Mouse (Mus musculus): ENCODE measurements around the gene Tcf20. TPM values are rescaled to one million over a fixed set of nuclear protein-coding genes. Genes with fewer than 3 reads are reported as not detected.

The Tcf20 gene
- polyA plus RNA-seq, 1 experiment from 2014 or later: 3.9 TPM

- Histone ChIP-seq H3K4me2 (replicated peaks; ENCODE audit: low read depth) (peak overlapping the region; percentile 98), H3K27me3 (replicated peaks; ENCODE audit: control insufficient read depth, insufficient read depth, low read length) (no peaks in the 10 kb centered on the region), H3K4me3 (ENCODE audit: low read depth, low read length) (peak overlapping the region; percentile 97), H3K9me3 (ENCODE audit: control insufficient read depth) (no peaks in the 10 kb centered on the region), H3K9ac (ENCODE audit: low read depth, low read length) (peak overlapping the region; percentile 94), H3K36me3 (ENCODE audit: control insufficient read depth, insufficient read depth) (no peaks in the 10 kb centered on the region), H3K4me1 (replicated peaks; ENCODE audit: control insufficient read depth, insufficient read depth, low read length) (0 out of 2 replicates have a peak, but pooled peaks cover 8% of the 10 kb centered on the region), H3K27ac (ENCODE audit: low read depth, low read length) (no peak overlapping the region)
- no peak for TF ChIP-seq CTCF (IDR thresholded peaks at IDR 0.05; ENCODE audit: low read depth)
- ATAC-seq: no peak
- 16% methylated on average over 11 of the region's 11 CpGs for WGBS
Measured at GRCm38 (mm10) chr15:82898141-82898739, 89.4 kb downstream of the Tcf20 start.

GRCm38 (mm10) chr15:82896336-82896735, 91.3 kb downstream of the Tcf20 start:
- Histone ChIP-seq H3K9ac (ENCODE audit: low read depth, low read length) (no peak overlapping the region), H3K36me3 (ENCODE audit: control insufficient read depth, insufficient read depth) (no peaks in the 10 kb centered on the region), H3K4me3 (ENCODE audit: low read depth, low read length) (no peak overlapping the region), H3K9me3 (ENCODE audit: control insufficient read depth) (no peaks in the 10 kb centered on the region), H3K27ac (ENCODE audit: low read depth, low read length) (no peak overlapping the region), H3K4me2 (replicated peaks; ENCODE audit: low read depth) (no peak overlapping the region), H3K27me3 (replicated peaks; ENCODE audit: control insufficient read depth, insufficient read depth, low read length) (no peaks in the 10 kb centered on the region), H3K4me1 (replicated peaks; ENCODE audit: control insufficient read depth, insufficient read depth, low read length) (0 out of 2 replicates have a peak, but pooled peaks cover 8% of the 10 kb centered on the region)
- TF ChIP-seq CTCF (IDR thresholded peaks at IDR 0.05; ENCODE audit: low read depth): no peak
- no peak for ATAC-seq
- 33% methylated on average over 1 of the region's 1 CpGs for WGBS

GRCm38 (mm10) chr15:82890470-82890869, 97.2 kb downstream of the Tcf20 start:
- ATAC-seq: no peak
- Histone ChIP-seq H3K27me3 (replicated peaks; ENCODE audit: control insufficient read depth, insufficient read depth, low read length) (no peaks in the 10 kb centered on the region), H3K27ac (ENCODE audit: low read depth, low read length) (no peak overlapping the region), H3K9me3 (ENCODE audit: control insufficient read depth) (no peaks in the 10 kb centered on the region), H3K4me3 (ENCODE audit: low read depth, low read length) (no peak overlapping the region), H3K4me2 (replicated peaks; ENCODE audit: low read depth) (no peak overlapping the region), H3K36me3 (ENCODE audit: control insufficient read depth, insufficient read depth) (no peaks in the 10 kb centered on the region), H3K4me1 (replicated peaks; ENCODE audit: control insufficient read depth, insufficient read depth, low read length) (no peaks in the 10 kb centered on the region), H3K9ac (ENCODE audit: low read depth, low read length) (no peak overlapping the region)
- no peak for TF ChIP-seq CTCF (IDR thresholded peaks at IDR 0.05; ENCODE audit: low read depth)

GRCm38 (mm10) chr15:82889426-82889825, 98.2 kb downstream of the Tcf20 start:
- no peaks in the 10 kb centered on the region for H3K36me3 ChIP-seq (ENCODE audit: control insufficient read depth, insufficient read depth)
- no peaks in the 10 kb centered on the region for H3K4me1 ChIP-seq (replicated peaks; ENCODE audit: control insufficient read depth, insufficient read depth, low read length)
- no peaks in the 10 kb centered on the region for H3K27me3 ChIP-seq (replicated peaks; ENCODE audit: control insufficient read depth, insufficient read depth, low read length)
- H3K4me2 ChIP-seq (replicated peaks; ENCODE audit: low read depth): no peak overlapping the region
- WGBS: 56% methylated on average over 1 of the region's 1 CpGs
- no peak for TF ChIP-seq CTCF (IDR thresholded peaks at IDR 0.05; ENCODE audit: low read depth)
- H3K4me3 ChIP-seq (ENCODE audit: low read depth, low read length): no peak overlapping the region
- no peak overlapping the region for H3K9ac ChIP-seq (ENCODE audit: low read depth, low read length)
- no peaks in the 10 kb centered on the region for H3K9me3 ChIP-seq (ENCODE audit: control insufficient read depth)
- ATAC-seq: no peak
- no peak overlapping the region for H3K27ac ChIP-seq (ENCODE audit: low read depth, low read length)

- ATAC-seq: no peak
- no peak overlapping the region for H3K4me3 ChIP-seq (ENCODE audit: low read depth, low read length)
- H3K36me3 ChIP-seq (ENCODE audit: control insufficient read depth, insufficient read depth): no peaks in the 10 kb centered on the region
- no peak overlapping the region for H3K4me2 ChIP-seq (replicated peaks; ENCODE audit: low read depth)
- no peaks in the 10 kb centered on the region for H3K9me3 ChIP-seq (ENCODE audit: control insufficient read depth)
- no peak overlapping the region for H3K27ac ChIP-seq (ENCODE audit: low read depth, low read length)
- no peak for TF ChIP-seq CTCF (IDR thresholded peaks at IDR 0.05; ENCODE audit: low read depth)
- no peaks in the 10 kb centered on the region for H3K27me3 ChIP-seq (replicated peaks; ENCODE audit: control insufficient read depth, insufficient read depth, low read length)
- 68% methylated on average over 2 of the region's 2 CpGs for WGBS
- H3K9ac ChIP-seq (ENCODE audit: low read depth, low read length): no peak overlapping the region
- H3K4me1 ChIP-seq (replicated peaks; ENCODE audit: control insufficient read depth, insufficient read depth, low read length): no peaks in the 10 kb centered on the region
Measured at GRCm38 (mm10) chr15:82888466-82888865, 99.2 kb downstream of the Tcf20 start.

GRCm38 (mm10) chr15:82877309-82877708, 110.4 kb downstream of the Tcf20 start:
- no peak for TF ChIP-seq CTCF (IDR thresholded peaks at IDR 0.05; ENCODE audit: low read depth)
- Histone ChIP-seq H3K4me3 (ENCODE audit: low read depth, low read length) (no peak overlapping the region), H3K9me3 (ENCODE audit: control insufficient read depth) (no peaks in the 10 kb centered on the region), H3K36me3 (ENCODE audit: control insufficient read depth, insufficient read depth) (no peaks in the 10 kb centered on the region), H3K4me1 (replicated peaks; ENCODE audit: control insufficient read depth, insufficient read depth, low read length) (no peaks in the 10 kb centered on the region), H3K27ac (ENCODE audit: low read depth, low read length) (no peak overlapping the region), H3K9ac (ENCODE audit: low read depth, low read length) (no peak overlapping the region), H3K4me2 (replicated peaks; ENCODE audit: low read depth) (no peak overlapping the region), H3K27me3 (replicated peaks; ENCODE audit: control insufficient read depth, insufficient read depth, low read length) (no peaks in the 10 kb centered on the region)
- no peak for ATAC-seq

GRCm38 (mm10) chr15:82876863-82877262, 110.8 kb downstream of the Tcf20 start:
- H3K36me3 ChIP-seq (ENCODE audit: control insufficient read depth, insufficient read depth): no peaks in the 10 kb centered on the region
- H3K4me3 ChIP-seq (ENCODE audit: low read depth, low read length): no peak overlapping the region
- no peak for ATAC-seq
- H3K27ac ChIP-seq (ENCODE audit: low read depth, low read length): no peak overlapping the region
- WGBS: 59% methylated on average over 2 of the region's 2 CpGs
- no peaks in the 10 kb centered on the region for H3K27me3 ChIP-seq (replicated peaks; ENCODE audit: control insufficient read depth, insufficient read depth, low read length)
- H3K9me3 ChIP-seq (ENCODE audit: control insufficient read depth): no peaks in the 10 kb centered on the region
- H3K4me1 ChIP-seq (replicated peaks; ENCODE audit: control insufficient read depth, insufficient read depth, low read length): no peaks in the 10 kb centered on the region
- no peak overlapping the region for H3K9ac ChIP-seq (ENCODE audit: low read depth, low read length)
- TF ChIP-seq CTCF (IDR thresholded peaks at IDR 0.05; ENCODE audit: low read depth): no peak
- H3K4me2 ChIP-seq (replicated peaks; ENCODE audit: low read depth): no peak overlapping the region
